Comparison of ENCODE assay signal across 34 mouse cellular contexts in genomic region chr9:39746428-39746827, GRCm38 (mm10). TPM values are rescaled to one million over a fixed set of nuclear protein-coding genes. Genes with fewer than 3 reads are reported as not detected.
A peak's percentile ranks its signal among the peaks of the same experiment; 100 is the strongest.
DNase-seq lines count a peak whose midpoint lies in the region; ATAC-seq and TF ChIP-seq lines count a peak whose summit lies in the region.
"Had no signal": no experiment of that assay in that cellular context is flagged by ENCODE, and none has a peak within 500 bp of the region (broad histone marks: within the 10 kb centered on the region; RNA-seq: fewer than 3 reads in every experiment).

No protein-coding gene starts in this region.

- no peak for TF ChIP-seq CTCF in layer of hippocampus, adult 2 months (conservative IDR thresholded peaks at IDR 0.05)

- H3K27ac ChIP-seq in layer of hippocampus, adult 2 months: peak overlapping the region; percentile 44; the same call in 1 of the 2 replicates
- no peak overlapping the region for H3K27ac ChIP-seq in heart, embryonic 12.5 days (ENCODE audit: poor library complexity, severe bottlenecking)
- H3K27ac ChIP-seq: embryonic facial prominence, embryonic 10.5 days; embryonic facial prominence, embryonic 13.5 days; forebrain, embryonic 12.5 days; forebrain, embryonic 15.5 days; heart, adult 2 months; heart, embryonic 10.5 days; hindbrain, embryonic 12.5 days; hindbrain, embryonic 15.5 days had no signal

- H3K36me3 ChIP-seq in heart, embryonic 12.5 days: no peaks in the 10 kb centered on the region
- H3K36me3 ChIP-seq: embryonic facial prominence, embryonic 10.5 days; embryonic facial prominence, embryonic 13.5 days; forebrain, embryonic 12.5 days; forebrain, embryonic 15.5 days; heart, embryonic 10.5 days; hindbrain, embryonic 12.5 days; hindbrain, embryonic 15.5 days had no signal

- WGBS in heart, embryonic 12.5 days: 72% methylated on average over 1 of the region's 1 CpGs

- H3K4me3 ChIP-seq in layer of hippocampus, adult 2 months: no peak overlapping the region
- H3K4me3 ChIP-seq in heart, embryonic 12.5 days: no peak overlapping the region
- H3K4me3 ChIP-seq: embryonic facial prominence, embryonic 10.5 days; embryonic facial prominence, embryonic 13.5 days; erythroblast, embryonic 14.5 days; forebrain, embryonic 12.5 days; forebrain, embryonic 15.5 days; heart, adult 2 months; heart, embryonic 10.5 days; hindbrain, embryonic 12.5 days; hindbrain, embryonic 15.5 days had no signal

- peaks cover 3% of the 10 kb centered on the region; the same call in 1 of the 2 replicates for H3K9me3 ChIP-seq in heart, embryonic 12.5 days (replicated peaks)
- H3K9me3 ChIP-seq: embryonic facial prominence, embryonic 10.5 days; embryonic facial prominence, embryonic 13.5 days; forebrain, embryonic 12.5 days; forebrain, embryonic 15.5 days; heart, embryonic 10.5 days; hindbrain, embryonic 12.5 days; hindbrain, embryonic 15.5 days had no signal

- peak; percentile 97 for ATAC-seq in frontal cortex, adult (ENCODE audit: low TSS enrichment)
- ATAC-seq in heart, embryonic 12.5 days (ENCODE audit: insufficient number of reproducible peaks, low FRiP score): no peak
- ATAC-seq: activated CD4-positive, CD25-positive, alpha-beta regulatory T cell, adult 4 months; forebrain, embryonic 15.5 days had no signal

- DNase-seq in frontal cortex, postnatal 25 days (ENCODE audit: low spot score in 2 of 2): no peak
- peak in 1 of 2 experiments; percentile 71 for DNase-seq in layer of hippocampus, adult 2 months (ENCODE audit: low spot score in 2 of 2)
- no peak for DNase-seq in layer of hippocampus, postnatal 10 days (ENCODE audit: low spot score in 2 of 2)
- DNase-seq in left cerebral cortex, postnatal 25 days (ENCODE audit: low spot score in 2 of 2): peak; percentile 2 to 71
- DNase-seq in left cerebral cortex, adult 8-10 months (ENCODE audit: low spot score in 2 of 2): no peak
- DNase-seq in brain, adult 2 months (ENCODE audit: low read depth, low spot score): peak; percentile 70
- DNase-seq: adrenal gland, adult 8-10 months; adrenal gland, postnatal 25 days; cerebellum, adult 18-20 months; cerebellum, adult 9-10 months; cerebellum, postnatal 14 days; embryo, embryonic 11 days; gastrocnemius, postnatal 10 days; gastrocnemius, postnatal 36 days; heart, adult 2 months had no signal

- intact Hi-C loops in left cerebral cortex, postnatal 25 days (cut with DNase I): no loop called here

- H3K9ac ChIP-seq in heart, embryonic 12.5 days: no peak overlapping the region
- H3K9ac ChIP-seq: embryonic facial prominence, embryonic 13.5 days; forebrain, embryonic 12.5 days; forebrain, embryonic 15.5 days; hindbrain, embryonic 12.5 days; hindbrain, embryonic 15.5 days had no signal

- H3K4me2 ChIP-seq in heart, embryonic 12.5 days: no peak overlapping the region
- H3K4me2 ChIP-seq: embryonic facial prominence, embryonic 13.5 days; forebrain, embryonic 12.5 days; forebrain, embryonic 15.5 days; hindbrain, embryonic 12.5 days; hindbrain, embryonic 15.5 days had no signal

- no peaks in the 10 kb centered on the region for H3K27me3 ChIP-seq in heart, embryonic 12.5 days (replicated peaks)
- H3K27me3 ChIP-seq: embryonic facial prominence, embryonic 13.5 days; forebrain, embryonic 12.5 days; forebrain, embryonic 15.5 days; hindbrain, embryonic 12.5 days; hindbrain, embryonic 15.5 days had no signal

- no peaks in the 10 kb centered on the region for H3K4me1 ChIP-seq in heart, embryonic 12.5 days (replicated peaks)
- H3K4me1 ChIP-seq: embryonic facial prominence, embryonic 10.5 days; embryonic facial prominence, embryonic 13.5 days; forebrain, embryonic 12.5 days; forebrain, embryonic 15.5 days; heart, embryonic 10.5 days; hindbrain, embryonic 12.5 days; hindbrain, embryonic 15.5 days had no signal

RNA-seq across cellular contexts. Expression of gene Olfr967, which starts 0.4 kb away (rescaled TPM):
- under 1 TPM in 1 of 2 experiments, not detected in 1; 0.41 TPM for total RNA-seq in layer of hippocampus, adult 2 months (2021)
- not detected for total RNA-seq in layer of hippocampus, postnatal 10 days (2021)
- not detected for total RNA-seq in left cerebral cortex, postnatal 25 days (2021)
- under 1 TPM in 1 of 4 experiments, not detected in 3; 0.30 TPM for total RNA-seq in left cerebral cortex, adult 8-10 months (2022)
- polyA plus RNA-seq in heart, embryonic 12.5 days (2016; fragmentation: Nextera tagmentation; extraction: Ambion mirVana): not detected in 2 replicates
- total RNA-seq: adrenal gland, adult 8-10 months; adrenal gland, postnatal 25 days; common myeloid progenitor, adult 5-6 weeks; ES-E14; gastrocnemius, adult 18-20 months; gastrocnemius, postnatal 10 days; gastrocnemius, postnatal 36 days; granulocyte monocyte progenitor cell, adult 5-6 weeks; heart, adult 2 months; heart, postnatal 25 days; hematopoietic stem cell, adult 5-6 weeks had no signal
- polyA plus RNA-seq: activated CD4-positive, CD25-positive, alpha-beta regulatory T cell, adult 4 months; embryonic facial prominence, embryonic 10.5 days; embryonic facial prominence, embryonic 13.5 days; erythroblast, embryonic 14.5 days; forebrain, embryonic 12.5 days; forebrain, embryonic 15.5 days; heart, adult 2 months; heart, embryonic 10.5 days; heart, embryonic 14.5 days; heart, postnatal 0 days; hindbrain, embryonic 12.5 days; hindbrain, embryonic 15.5 days had no signal

RNA-seq across cellular contexts. Expression of gene Olfr150, which starts 15.7 kb away (rescaled TPM):
- total RNA-seq in layer of hippocampus, adult 2 months (2021): not detected
- total RNA-seq in layer of hippocampus, postnatal 10 days (2021): not detected
- total RNA-seq in left cerebral cortex, postnatal 25 days (2021): not detected
- not detected for total RNA-seq in left cerebral cortex, adult 8-10 months (2022)
- polyA plus RNA-seq in heart, embryonic 12.5 days (2016; fragmentation: Nextera tagmentation; extraction: Ambion mirVana): not detected in 2 replicates
- total RNA-seq: adrenal gland, adult 8-10 months; adrenal gland, postnatal 25 days; common myeloid progenitor, adult 5-6 weeks; ES-E14; gastrocnemius, adult 18-20 months; gastrocnemius, postnatal 10 days; gastrocnemius, postnatal 36 days; granulocyte monocyte progenitor cell, adult 5-6 weeks; heart, adult 2 months; heart, postnatal 25 days; hematopoietic stem cell, adult 5-6 weeks had no signal
- polyA plus RNA-seq: activated CD4-positive, CD25-positive, alpha-beta regulatory T cell, adult 4 months; embryonic facial prominence, embryonic 10.5 days; embryonic facial prominence, embryonic 13.5 days; erythroblast, embryonic 14.5 days; forebrain, embryonic 12.5 days; forebrain, embryonic 15.5 days; heart, adult 2 months; heart, embryonic 10.5 days; heart, embryonic 14.5 days; heart, postnatal 0 days; hindbrain, embryonic 12.5 days; hindbrain, embryonic 15.5 days had no signal

RNA-seq across cellular contexts. Expression of gene Olfr965, which starts 35.3 kb away (rescaled TPM):
- total RNA-seq in layer of hippocampus, adult 2 months (2021): not detected
- not detected for total RNA-seq in layer of hippocampus, postnatal 10 days (2021)
- not detected for total RNA-seq in left cerebral cortex, postnatal 25 days (2021)
- total RNA-seq in left cerebral cortex, adult 8-10 months (2022): not detected
- not detected in 2 replicates for polyA plus RNA-seq in heart, embryonic 12.5 days (2016; fragmentation: Nextera tagmentation; extraction: Ambion mirVana)
- total RNA-seq: adrenal gland, adult 8-10 months; adrenal gland, postnatal 25 days; common myeloid progenitor, adult 5-6 weeks; ES-E14; gastrocnemius, adult 18-20 months; gastrocnemius, postnatal 10 days; gastrocnemius, postnatal 36 days; granulocyte monocyte progenitor cell, adult 5-6 weeks; heart, adult 2 months; heart, postnatal 25 days; hematopoietic stem cell, adult 5-6 weeks had no signal
- polyA plus RNA-seq: activated CD4-positive, CD25-positive, alpha-beta regulatory T cell, adult 4 months; embryonic facial prominence, embryonic 10.5 days; embryonic facial prominence, embryonic 13.5 days; erythroblast, embryonic 14.5 days; forebrain, embryonic 12.5 days; forebrain, embryonic 15.5 days; heart, adult 2 months; heart, embryonic 10.5 days; heart, embryonic 14.5 days; heart, postnatal 0 days; hindbrain, embryonic 12.5 days; hindbrain, embryonic 15.5 days had no signal

RNA-seq across cellular contexts. Expression of gene Olfr968, which starts 36.6 kb away (rescaled TPM):
- not detected for total RNA-seq in layer of hippocampus, adult 2 months (2021)
- not detected for total RNA-seq in layer of hippocampus, postnatal 10 days (2021)
- total RNA-seq in left cerebral cortex, postnatal 25 days (2021): not detected
- total RNA-seq in left cerebral cortex, adult 8-10 months (2022): not detected
- polyA plus RNA-seq in heart, embryonic 12.5 days (2016; fragmentation: Nextera tagmentation; extraction: Ambion mirVana): not detected in 2 replicates
- total RNA-seq: adrenal gland, adult 8-10 months; adrenal gland, postnatal 25 days; common myeloid progenitor, adult 5-6 weeks; ES-E14; gastrocnemius, adult 18-20 months; gastrocnemius, postnatal 10 days; gastrocnemius, postnatal 36 days; granulocyte monocyte progenitor cell, adult 5-6 weeks; heart, adult 2 months; heart, postnatal 25 days; hematopoietic stem cell, adult 5-6 weeks had no signal
- polyA plus RNA-seq: activated CD4-positive, CD25-positive, alpha-beta regulatory T cell, adult 4 months; embryonic facial prominence, embryonic 10.5 days; embryonic facial prominence, embryonic 13.5 days; erythroblast, embryonic 14.5 days; forebrain, embryonic 12.5 days; forebrain, embryonic 15.5 days; heart, adult 2 months; heart, embryonic 10.5 days; heart, embryonic 14.5 days; heart, postnatal 0 days; hindbrain, embryonic 12.5 days; hindbrain, embryonic 15.5 days had no signal

RNA-seq across cellular contexts. Expression of gene Olfr149, which starts 39.5 kb away (rescaled TPM):
- total RNA-seq in layer of hippocampus, adult 2 months (2021): not detected
- total RNA-seq in layer of hippocampus, postnatal 10 days (2021): not detected
- total RNA-seq in left cerebral cortex, postnatal 25 days (2021): not detected
- total RNA-seq in left cerebral cortex, adult 8-10 months (2022): not detected
- polyA plus RNA-seq in heart, embryonic 12.5 days (2016; fragmentation: Nextera tagmentation; extraction: Ambion mirVana): not detected in 2 replicates
- total RNA-seq: adrenal gland, adult 8-10 months; adrenal gland, postnatal 25 days; common myeloid progenitor, adult 5-6 weeks; ES-E14; gastrocnemius, adult 18-20 months; gastrocnemius, postnatal 10 days; gastrocnemius, postnatal 36 days; granulocyte monocyte progenitor cell, adult 5-6 weeks; heart, adult 2 months; heart, postnatal 25 days; hematopoietic stem cell, adult 5-6 weeks had no signal
- polyA plus RNA-seq: embryonic facial prominence, embryonic 13.5 days; erythroblast, embryonic 14.5 days; forebrain, embryonic 12.5 days; forebrain, embryonic 15.5 days; heart, adult 2 months; heart, embryonic 10.5 days; heart, embryonic 14.5 days; heart, postnatal 0 days; hindbrain, embryonic 12.5 days; hindbrain, embryonic 15.5 days had no signal

Comparison
In these comparisons a context has a peak if more than half of its experiments do, and no peak if none do; other contexts are left out.
1. DNase-seq: peak in left cerebral cortex, postnatal 25 days (2 of 2) and brain, adult 2 months (single experiment); none in frontal cortex, postnatal 25 days (0 of 2), layer of hippocampus, postnatal 10 days (0 of 2) and left cerebral cortex, adult 8-10 months (0 of 2).